Mouse (Mus musculus) erythroblast, embryonic 14.5 days (primary cell): ENCODE measurements at regions not wholly inside any gene's neighbourhood (a gene's known extent, or its start where the extent isn't known, plus 50 kb on each side); places are given as distances from the start of the nearest gene placed in this dataset.

Source experiments
- GATA1 ChIP-seq: IDR thresholded peaks from 2 replicates; pipeline ENCODE4 v1.6.1; 2012; ENCODE audit warnings: low read length, inconsistent platforms, mixed read lengths
- TAL1 ChIP-seq: IDR thresholded peaks from 3 replicates; pipeline ENCODE4 v1.6.1; 2012; ENCODE audit warnings: low read length, inconsistent platforms, mixed read lengths

DNA sequence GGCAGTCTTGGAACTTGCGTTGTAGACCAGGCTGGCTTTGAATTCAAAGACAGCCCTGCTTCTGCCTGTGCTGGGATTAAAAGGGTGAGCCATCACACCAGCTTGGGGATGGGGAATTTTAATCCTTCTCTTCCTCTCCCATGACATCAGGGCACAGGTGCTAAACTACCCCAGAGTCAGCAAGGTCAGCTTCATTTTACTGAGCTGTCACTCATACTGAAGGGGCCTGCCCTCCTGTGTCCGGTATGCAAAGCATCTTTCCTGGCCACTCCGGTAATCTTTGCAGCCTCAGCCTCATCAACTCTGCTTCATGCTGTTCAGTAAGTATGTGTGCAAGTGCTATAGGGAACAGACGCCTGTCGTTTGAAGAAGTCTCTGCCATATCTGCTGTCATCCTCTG is 248.1 kb downstream of the Enc1 start:
- TF ChIP-seq GATA1, result no peak
- no peak for TF ChIP-seq TAL1
